Mouse (Mus musculus): Measurements from ENCODE around the gene Ndufs7. TPM values are rescaled to one million over a fixed set of nuclear protein-coding genes. Genes with fewer than 3 reads are reported as not detected.
A peak's percentile ranks its signal among the peaks of the same experiment; 100 is the strongest.
"Not testable (repeated sequence)": the region's sequence is repeated elsewhere in the genome, so short reads cannot be mapped to it uniquely, and the experiment has no call there.

Gene Ndufs7
- polyA plus RNA-seq, 1 experiment from 2014 or later = 319 TPM

DNA sequence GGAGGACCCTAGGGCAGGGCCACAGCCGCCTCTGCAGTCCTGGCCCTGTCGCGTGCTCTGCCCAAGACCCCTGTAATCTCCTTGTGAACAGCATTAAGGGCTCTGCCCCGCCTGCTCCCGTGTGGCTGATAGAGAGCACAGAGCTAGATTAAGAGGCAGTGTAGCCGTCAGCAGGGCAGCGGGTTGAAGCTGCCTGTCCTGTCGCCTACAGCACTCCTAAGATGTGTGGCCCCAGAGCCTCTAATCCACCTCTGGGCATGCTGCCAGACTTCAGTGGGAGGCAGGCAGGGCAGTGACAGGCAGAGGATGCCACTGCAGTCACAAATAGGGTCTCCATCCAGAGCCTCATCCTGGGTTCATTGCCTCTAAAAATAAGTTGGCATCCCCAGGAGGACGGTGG lies 6.8 kb upstream of the Ndufs7 start:
- DNase-seq (ENCODE audit: low spot score) = no peak

DNA sequence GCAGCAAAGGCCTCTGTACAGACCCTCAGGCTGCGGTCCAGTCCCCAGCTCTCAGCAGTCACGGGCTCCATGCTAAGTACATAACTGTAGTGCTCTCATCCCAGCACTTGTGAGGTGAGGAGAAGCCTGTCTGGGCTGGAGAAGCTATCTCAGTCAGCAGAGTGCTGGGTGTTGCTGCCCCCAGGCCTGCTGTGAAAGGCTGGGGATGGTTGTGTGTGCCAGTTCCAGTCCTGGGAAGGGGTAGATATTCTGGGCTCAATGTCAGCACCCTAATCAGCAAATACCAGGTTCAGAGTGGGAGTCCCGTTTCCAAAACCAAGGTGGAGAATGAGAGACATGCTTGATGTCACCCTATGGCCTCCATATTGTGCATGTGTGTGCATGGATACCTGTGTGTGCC lies 6.3 kb upstream of the Ndufs7 start:
- DNase-seq (ENCODE audit: low spot score) = no peak

DNA sequence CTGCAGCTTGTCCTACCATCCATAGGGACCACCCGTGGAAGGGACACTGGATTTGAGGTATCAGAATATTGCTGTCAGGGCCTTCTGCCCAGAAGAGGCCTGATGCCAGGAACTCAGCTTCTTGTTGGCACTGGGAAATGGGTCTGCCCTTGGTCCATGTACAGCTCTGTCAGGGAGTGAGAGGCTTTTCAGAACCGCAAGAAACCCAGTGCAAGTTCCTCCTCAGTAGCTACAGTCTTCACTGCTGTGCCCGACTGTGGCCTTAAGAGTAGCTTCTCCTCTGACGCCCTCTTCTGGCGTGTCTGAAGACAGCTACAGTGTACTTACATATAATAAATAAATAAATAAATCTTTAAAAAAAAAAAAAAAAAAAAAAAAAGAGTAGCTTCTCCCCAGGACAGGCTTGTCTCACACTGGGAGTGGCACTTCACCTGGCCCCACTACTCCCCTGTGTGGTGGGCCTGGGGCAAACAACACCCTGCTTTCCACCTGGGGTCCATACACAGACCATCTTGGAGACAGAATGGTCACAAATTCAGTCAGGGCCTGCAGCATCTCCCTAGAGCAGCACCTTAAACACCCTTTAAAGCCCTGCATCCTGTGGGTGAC lies 4.0 kb upstream of the Ndufs7 start:
- DNase-seq (ENCODE audit: low spot score) = peak; percentile 53

DNA sequence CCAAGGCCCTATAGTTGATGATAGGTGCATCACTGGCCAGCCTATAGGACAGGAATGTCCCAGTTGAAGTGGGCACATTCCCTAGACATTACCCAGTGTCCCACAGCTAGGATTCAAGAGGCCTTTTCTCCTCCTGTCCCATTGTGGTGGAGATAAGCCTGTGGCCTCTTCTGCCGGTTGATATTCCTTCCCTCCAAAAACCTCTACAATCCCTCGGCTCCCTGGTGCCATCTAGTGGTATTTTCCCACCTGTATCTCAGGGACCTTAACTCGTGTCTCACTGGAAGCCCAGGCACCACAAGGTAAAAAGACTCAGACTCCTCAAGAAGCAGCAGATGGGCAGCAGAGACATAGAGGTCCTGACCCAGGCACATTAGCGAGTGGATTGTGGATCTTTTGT lies 3.3 kb upstream of the Ndufs7 start:
- peak; percentile 85 for DNase-seq (ENCODE audit: low spot score)

DNA sequence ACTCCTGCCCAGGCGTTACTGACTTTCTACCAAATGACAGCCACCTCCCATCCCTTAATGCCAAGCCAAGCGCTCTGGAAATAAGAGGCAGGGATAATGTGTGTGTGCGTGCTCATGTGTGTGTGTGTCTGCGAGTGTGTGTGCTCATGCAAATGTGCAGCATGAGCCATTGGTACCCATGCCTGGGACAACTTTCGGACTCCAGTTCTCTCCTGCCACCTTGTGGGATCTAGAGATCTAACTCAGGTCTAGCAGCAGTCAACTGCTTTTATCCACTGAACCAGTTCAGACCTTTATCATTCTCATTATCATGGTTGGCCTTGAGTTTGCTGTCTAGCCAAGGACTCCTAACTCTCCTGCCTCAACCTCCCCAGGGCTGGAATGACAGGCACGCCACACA lies 1.1 kb upstream of the Ndufs7 start:
- no peak for DNase-seq (ENCODE audit: low spot score)

DNA sequence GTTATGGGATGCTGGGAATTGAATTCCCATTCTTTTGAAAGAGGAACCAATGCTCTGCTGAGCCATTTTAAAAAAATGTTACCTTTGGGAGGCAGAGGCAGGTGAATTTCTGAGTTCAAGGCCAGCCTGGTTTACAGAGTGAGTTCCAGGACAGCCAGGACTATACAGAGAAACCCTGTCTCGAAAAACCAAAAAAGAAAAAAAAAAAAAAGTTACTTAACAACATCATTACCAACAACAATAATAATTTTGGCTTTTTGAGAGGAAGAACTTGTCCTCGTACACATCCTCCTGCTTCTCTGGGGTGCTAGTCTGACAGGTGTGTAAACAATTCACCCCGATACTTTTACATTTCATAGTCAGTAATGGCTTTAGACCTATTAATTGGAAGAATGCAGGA lies 484 bp upstream of the Ndufs7 start:
- not testable (repeated sequence) for DNase-seq (ENCODE audit: low spot score)

DNA sequence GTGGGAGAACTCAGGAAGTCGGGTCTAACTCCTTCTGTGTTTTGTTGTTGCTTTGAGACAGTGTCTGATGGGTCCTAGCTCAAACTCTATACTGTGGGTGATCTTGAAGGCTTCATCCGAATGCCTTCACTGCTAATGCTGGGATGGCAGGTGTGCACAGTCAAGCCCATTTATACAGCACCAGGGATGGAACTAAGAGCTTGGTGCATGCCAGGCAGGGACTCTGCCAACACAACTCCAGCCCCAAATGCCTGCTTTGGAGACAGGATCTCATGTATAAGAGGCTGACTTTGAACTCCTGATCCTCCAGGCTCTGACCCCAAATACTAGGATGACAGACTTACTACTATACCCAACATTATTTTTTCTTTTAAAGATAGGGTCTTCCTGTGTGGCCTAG lies 1.1 kb downstream of the Ndufs7 start:
- DNase-seq (ENCODE audit: low spot score) = no peak

DNA sequence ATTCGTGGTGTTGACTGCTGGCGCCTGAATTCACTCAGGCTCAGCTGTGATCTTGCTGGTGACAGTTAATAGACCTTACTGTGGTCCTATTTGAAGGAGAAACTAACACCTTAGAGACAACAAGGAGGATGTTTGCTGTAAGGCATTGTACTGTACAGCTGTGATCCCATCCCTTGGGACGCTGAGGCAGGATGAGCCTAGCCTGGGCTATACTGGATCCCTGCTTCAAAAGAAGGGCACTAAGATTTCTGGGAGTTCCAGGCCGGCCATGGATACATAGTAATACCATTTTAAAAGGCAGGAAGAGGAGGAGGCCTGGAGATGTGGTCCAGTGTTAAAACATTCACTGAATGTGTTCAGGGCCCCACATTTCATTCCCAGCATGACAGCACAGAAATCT lies 1.7 kb downstream of the Ndufs7 start:
- no peak for DNase-seq (ENCODE audit: low spot score)

DNA sequence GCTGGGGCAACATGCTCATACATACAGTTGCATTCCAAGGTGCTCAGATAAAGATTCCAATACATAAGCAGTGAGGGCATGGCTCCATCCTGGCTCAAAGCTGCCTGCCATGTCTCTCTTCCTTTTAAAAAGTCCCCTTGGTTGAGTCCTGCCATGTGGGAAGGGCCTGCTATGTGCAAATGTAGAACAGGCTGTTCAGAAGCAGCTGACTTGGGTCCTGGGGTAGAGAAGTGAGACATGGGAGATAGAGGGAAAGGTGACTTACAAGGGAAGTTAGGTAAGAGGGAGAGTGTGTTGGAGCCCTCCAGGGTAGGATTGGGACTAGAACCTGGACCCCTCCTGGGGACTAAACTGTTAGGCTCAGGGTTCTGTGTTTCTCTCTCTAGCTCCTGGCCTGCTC lies 3.1 kb downstream of the Ndufs7 start:
- DNase-seq (ENCODE audit: low spot score) = no peak

DNA sequence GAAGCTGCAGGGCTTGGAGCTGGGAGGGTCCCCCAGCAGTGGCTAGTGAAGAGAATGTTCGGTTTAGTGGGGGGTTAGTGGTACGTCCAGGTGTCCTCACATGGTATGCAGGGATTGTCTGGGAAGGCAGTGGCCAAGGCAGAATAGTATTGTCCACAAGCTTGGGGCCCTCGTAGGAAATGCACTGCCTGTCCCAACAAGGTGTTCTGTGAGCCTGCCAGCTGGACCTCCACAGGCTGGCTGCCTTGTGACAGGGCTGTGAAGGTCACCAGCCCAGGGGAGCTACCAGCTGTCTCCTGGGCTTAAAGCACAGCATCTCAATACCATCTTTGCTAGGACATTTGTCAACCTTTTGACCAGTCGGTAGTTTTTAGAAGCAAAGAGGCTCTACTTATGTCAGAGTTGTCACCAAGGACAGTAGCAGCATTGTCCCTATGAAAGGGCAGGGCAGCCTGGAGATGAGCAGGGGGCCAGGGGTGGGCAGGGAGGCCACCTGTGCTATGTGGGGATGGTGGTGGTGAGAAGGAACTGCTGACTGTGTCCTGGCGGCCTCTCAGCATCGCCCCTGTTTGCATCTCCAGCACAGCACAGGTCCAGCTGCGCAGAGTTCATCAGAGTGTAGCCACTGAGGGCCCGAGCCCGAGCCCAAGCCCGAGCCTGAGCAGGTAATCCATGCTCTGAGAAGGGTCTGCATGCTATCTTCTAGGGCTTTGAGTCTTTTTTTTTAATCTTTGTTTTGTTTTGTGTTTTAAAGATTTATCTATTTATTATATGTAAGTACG lies 3.8 kb downstream of the Ndufs7 start:
- no peak for DNase-seq (ENCODE audit: low spot score)

DNA sequence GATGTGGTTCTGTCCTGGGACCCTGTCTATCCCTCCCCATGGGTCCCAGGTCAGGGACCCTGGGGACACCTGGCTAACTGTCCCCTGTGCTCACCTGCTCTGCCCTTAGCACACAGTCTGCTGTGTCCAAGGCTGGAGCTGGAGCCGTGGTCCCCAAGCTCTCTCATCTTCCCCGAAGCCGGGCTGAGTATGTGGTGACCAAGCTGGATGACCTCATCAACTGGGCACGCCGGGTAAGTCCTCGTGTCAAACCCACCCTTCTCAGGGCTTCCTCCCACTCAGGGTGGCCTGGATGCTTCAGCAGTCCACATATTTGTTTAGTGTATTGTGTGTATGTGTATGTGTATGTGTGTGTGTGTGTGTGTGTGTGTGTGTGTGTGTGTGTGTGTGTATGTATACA lies 4.6 kb downstream of the Ndufs7 start:
- DNase-seq (ENCODE audit: low spot score) = no peak

DNA sequence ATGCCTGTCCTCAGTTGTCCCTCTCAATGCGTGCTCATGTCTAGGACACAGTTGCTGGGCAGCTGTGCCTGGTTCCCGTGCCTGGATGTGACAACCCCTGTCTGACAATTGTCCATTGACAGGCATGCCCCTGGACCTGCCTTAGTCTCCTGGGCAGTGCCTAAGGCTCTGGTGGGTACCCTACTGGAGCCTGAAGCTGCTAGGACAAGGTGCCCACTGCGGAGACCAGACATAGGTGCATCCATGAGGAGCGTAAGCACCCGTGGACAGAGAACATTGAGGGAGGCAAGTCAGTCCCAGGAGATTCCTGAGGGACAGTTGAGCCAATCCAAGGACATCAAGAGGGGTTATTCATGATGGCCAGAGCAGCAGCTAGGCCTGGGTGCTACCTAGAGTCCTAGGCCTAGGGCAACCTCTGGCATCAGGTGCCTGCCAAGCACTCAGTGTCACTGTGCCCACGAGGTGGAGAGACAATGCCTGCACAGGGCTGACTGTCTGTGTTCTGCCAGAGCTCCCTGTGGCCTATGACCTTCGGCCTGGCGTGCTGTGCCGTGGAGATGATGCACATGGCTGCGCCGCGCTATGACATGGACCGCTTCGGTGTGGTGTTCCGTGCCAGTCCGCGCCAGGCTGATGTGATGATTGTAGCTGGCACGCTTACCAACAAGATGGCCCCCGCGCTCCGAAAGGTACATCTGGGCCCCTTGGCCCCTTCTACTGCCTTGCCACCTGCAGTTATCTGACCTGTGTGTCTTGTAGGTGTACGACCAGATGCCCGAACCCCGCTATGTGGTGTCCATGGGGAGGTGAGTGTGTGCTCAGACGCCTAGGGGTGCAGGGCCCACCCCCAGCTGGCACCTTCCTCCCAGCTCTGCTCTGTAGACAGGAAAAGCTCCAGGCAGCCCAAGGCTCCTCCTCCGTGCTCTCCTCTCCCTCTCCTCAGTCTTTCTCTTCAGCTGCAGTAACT lies 5.7 kb downstream of the Ndufs7 start:
- DNase-seq (ENCODE audit: low spot score) = no peak

DNA sequence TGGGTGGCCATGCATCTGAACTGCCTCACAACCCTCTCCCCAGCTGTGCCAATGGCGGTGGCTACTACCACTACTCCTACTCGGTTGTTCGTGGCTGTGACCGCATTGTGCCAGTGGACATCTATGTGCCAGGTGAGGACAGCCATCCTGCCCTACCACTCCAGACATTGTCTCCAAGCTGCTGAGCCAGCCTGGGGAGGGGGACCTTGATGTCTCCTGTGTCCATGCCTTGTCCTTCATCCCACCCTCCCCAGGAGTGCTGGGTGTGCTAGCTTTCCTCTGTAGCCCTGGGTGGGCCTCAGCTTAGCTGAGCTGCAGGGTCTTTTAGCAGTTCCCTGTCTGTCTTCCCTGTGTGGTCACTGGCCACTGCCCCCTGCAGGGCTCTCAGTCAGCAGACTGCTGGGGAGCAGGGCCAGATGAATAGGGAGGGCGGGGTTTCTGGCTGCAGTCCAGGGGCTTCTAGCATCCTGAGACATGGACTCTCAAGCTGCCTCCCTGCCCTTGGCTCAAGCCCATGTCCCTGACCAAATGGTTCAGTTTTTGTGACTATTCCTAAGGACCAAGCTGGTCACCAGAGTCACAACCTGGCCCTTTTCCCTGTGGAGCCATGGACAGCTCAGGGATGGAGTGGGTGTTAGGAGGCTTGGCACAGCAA lies 7.1 kb downstream of the Ndufs7 start:
- DNase-seq (ENCODE audit: low spot score) = no peak

DNA sequence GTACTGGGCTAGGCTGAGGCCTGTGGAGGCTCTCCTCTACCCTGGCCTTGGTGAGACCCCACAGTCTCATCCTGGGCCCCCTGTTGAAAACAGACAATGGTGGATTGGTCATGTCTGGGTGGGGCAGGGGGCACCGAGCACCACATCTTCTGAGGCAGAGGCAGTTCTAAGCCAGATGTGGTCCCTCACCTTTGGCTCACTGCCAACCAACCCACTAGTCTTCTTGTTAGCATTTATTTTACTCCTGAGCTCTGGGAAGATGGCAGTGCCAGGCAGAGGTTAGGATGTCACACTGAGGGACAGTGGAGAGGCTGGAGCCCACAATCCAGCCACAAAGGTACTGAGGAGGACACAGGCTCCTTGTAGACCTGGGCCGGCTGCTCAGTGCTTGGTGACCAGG lies 9.0 kb downstream of the Ndufs7 start:
- no peak for DNase-seq (ENCODE audit: low spot score)

DNA sequence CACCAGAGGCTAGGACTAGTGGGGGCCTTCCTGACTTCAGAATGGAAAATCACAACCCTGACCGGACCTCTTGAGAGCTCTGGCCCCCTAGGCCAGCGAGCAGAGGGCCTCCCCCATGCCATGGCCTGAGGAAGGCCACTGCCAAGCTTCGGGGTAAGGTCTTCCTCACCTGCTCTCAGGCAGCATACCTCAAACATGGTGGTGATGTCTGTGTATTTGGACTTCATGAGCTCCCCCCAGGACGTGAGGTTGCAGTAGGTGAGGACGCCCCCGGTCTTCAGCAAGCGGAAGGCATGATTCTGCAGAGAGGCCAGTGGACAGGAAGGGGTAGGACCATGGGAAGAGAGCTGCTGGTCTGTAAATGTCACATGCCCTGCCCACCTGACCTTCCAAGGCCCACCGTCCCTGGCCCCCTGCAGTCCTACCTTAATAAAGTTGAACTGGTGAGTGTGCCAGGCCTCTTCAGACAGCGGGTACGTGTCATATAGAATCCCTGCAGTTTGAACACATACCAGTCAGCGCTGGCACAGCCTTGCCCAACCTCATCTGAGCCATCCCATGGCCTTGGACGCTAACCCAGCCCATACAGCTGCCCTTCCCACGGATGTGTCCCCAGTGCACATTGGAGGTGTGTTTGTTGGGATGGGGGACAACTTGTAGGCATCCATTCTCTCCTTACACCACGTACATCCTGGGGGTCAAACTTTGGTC lies 10.0 kb downstream of the Ndufs7 start:
- no peak for DNase-seq (ENCODE audit: low spot score)

DNA sequence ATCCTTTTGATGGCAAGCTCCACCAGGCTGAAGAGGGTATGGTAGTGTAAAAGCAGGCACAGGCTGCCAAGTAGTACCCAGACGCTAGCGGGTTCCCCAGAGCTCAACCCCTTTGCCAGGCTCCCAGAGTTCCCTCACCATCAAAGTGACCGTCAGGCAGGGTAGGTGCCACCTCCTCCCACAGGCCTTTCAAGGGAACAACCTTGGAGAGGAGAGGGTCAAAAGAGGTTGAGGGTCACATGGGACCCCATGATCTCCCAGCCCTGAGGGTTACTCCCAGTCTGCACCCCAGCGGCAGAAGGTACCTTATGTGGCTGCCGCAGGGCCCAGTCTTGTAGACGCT lies 10.5 kb downstream of the Ndufs7 start:
- DNase-seq (ENCODE audit: low spot score) = no peak

DNA sequence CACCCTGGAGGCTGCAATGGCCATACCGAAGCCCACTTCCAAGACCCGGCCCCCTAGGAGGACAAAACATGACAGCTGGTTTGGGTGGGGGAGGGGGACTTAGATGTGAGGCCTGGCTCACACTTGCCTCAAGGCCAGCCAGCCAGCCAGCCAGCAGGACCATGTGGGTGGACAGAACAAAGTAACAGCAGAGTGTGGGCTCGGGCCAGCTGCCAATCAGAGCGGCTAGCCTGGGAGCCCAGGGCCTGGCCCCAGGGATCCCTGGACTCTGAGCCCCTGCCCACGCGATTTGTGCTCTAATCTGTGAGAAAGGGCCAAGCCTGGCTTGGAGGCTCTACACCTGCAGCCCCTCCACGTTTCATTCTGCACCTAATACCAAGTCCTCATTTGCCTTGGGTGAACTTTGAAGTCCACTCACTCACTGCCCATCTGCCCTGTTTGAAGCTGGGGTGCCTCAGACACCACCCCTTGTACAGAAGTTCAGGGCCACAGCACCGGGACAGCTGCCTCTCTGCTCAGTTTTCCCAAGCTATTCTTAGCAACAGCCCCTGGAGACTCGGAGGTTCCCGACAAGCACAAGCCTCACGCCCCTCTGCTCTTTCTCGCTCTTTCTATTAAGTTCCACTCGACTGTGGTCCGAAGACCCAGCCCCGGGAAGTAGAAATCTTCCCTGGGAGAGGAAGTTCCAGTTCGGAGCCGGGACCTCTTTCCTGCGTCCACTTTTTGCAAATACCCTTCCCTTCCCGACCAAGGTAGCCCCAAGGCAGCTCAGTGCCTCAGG lies 11.1 kb downstream of the Ndufs7 start:
- DNase-seq (ENCODE audit: low spot score) = no peak

DNA sequence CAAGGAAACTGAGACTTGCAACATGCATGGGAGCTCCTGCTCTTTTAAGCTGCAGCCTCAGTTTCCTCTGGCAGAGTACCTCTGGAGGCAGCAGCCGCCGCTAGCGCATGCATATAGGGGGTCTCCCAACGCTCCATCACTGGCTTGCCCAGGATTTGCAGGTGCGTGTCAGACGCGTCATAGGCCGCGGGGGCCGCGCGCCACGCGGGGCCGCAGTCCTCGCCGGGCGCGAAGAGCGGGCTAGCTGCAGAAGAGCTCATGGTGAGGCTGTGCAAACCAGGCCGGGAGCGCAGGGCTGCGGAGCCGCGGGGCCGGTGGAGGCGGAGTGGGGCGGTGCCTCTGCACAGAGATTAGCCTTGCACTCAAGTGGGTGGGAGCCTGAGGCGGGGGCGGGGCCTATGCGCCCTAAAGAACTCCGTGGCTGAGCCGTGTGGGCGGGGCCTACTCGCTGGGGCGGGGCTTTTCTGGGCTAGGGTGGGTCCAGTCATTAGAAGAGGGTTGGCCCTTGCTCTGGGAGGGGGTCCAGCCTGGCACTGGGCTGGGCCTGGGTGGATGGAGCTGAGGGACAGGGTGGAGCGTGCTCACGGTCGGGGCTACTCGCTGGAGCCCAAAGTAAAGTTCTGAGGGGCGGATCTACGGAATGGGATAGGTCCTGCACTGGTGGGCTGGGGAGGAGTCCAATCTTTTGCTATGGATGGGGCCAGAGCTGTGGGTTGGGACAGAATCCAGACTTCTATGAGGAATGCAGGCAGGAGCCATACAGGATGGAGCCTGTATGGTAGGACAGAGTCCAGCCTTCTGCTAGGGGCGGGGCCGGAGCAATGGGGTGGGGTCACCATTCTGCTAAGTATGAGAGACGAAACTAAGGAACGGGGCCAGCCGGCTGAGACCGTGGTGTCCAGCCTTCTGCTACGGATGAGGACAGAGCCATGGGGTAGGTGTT lies 12.0 kb downstream of the Ndufs7 start, which contains the start of the genes Gamt and Dazap1:
Gene Gamt, minus strand, starts transcription at position 371 of the 943 bp plus-strand sequence.
Gene Dazap1, plus strand, starts transcription at position 845 of the 943 bp plus-strand sequence.
- peak; percentile 93 for DNase-seq (ENCODE audit: low spot score)

DNA sequence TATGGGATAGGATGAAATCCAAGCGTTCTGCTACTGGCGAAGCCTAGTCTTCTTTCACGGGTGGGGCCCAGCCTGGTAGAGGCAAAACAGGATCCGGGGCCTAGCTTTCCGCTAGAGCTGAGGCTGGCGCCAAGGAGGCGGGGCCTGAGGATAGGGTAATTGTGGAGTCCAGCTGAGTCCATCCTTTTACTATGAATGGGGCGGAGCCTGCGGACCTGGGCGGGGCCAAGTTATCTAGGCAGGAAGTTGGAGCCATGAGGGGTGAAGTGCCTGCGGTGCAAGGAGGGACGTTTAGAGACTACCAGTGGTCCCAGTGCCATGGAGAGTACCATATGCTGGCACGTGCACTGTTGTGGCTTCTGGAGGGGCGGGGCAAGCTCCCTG lies 12.7 kb downstream of the Ndufs7 start:
- DNase-seq (ENCODE audit: low spot score) = peak; percentile 58
